Mouse (Mus musculus) lung, embryonic 15.5 days (tissue): ENCODE data around the gene Coro2a. TPM values are rescaled to one million over a fixed set of nuclear protein-coding genes. Genes with fewer than 3 reads are reported as not detected.

Source experiments
- polyA plus RNA-seq: library from polyadenylated mRNA; unstranded; fragments of >200 nt; fragmentation: Nextera tagmentation; extraction: Ambion mirVana; gene quantifications from 2 replicates; pipeline ENCODE4 v1.2.1, GENCODE M21; 2015

Coro2a gene
- polyA plus RNA-seq, 1 experiment from 2014 or later, result 5.3 TPM

Other genes starting within 250 kb of the Coro2a start
- gene Trmo, start 212.8 kb downstream of the Coro2a start, polyA plus RNA-seq, result 10.0 and 11.2 TPM in 2 replicates
- gene Hemgn, start 188.7 kb downstream of the Coro2a start, polyA plus RNA-seq, result 1.2 and 2.5 TPM in 2 replicates
- 290 and 292 TPM in 2 replicates for gene Anp32b, start 151.3 kb downstream of the Coro2a start, polyA plus RNA-seq
- gene Nans, start 113.0 kb downstream of the Coro2a start, polyA plus RNA-seq, result 84.7 and 90.6 TPM in 2 replicates
- gene Trim14, start 66.1 kb downstream of the Coro2a start, polyA plus RNA-seq, result 2.2 and 2.7 TPM in 2 replicates
- 3.6 and 3.9 TPM in 2 replicates for gene Tbc1d2, start 48.0 kb upstream of the Coro2a start, polyA plus RNA-seq